ENCODE assay signal across 8 mouse cellular contexts in the genomic region with DNA sequence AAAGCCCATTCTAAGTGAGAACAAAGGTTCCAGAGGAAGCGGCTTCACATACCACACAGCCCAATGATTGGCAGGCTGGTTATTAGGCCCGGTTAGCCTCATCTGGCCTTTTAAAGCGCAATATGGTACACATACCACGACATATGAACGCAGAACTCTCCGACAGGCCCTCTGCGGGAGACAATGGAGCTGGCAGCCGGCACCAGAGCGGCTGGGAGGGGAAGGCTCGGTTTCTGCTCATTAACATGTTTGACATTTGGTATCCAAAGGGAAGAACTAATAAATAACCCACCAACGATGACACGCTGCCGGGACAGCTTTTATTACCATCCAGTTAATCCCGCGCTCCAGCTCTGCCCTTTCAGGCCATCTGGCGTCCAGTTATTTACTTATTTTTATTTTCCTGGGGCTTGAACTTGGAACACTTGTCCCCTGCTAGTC.
DNase-seq lines count a peak whose midpoint lies in the region; ATAC-seq and TF ChIP-seq lines count a peak whose summit lies in the region.

No protein-coding gene starts in this region.

- H3K4me3 ChIP-seq in lung, embryonic 14.5 days (ENCODE audit: low read depth, low read length) = no peak overlapping the region
- H3K4me3 ChIP-seq in forebrain, embryonic 16.5 days (replicated peaks; ENCODE audit: low read length) = no peak overlapping the region
- H3K4me3 ChIP-seq in heart, embryonic 11.5 days (ENCODE audit: low read depth, low read length) = no peak overlapping the region

- H3K36me3 ChIP-seq in lung, embryonic 14.5 days (ENCODE audit: insufficient read depth) = no peaks in the 10 kb centered on the region
- H3K36me3 ChIP-seq in forebrain, embryonic 16.5 days (ENCODE audit: control insufficient read depth, insufficient read depth) = no peaks in the 10 kb centered on the region
- H3K36me3 ChIP-seq in heart, embryonic 11.5 days (ENCODE audit: control insufficient read depth, insufficient read depth, low read length) = no peaks in the 10 kb centered on the region

- no peak for TF ChIP-seq CTCF in lung, embryonic 14.5 days (IDR thresholded peaks at IDR 0.05; ENCODE audit: low read depth)

- no peaks in the 10 kb centered on the region for H3K4me1 ChIP-seq in lung, embryonic 14.5 days (ENCODE audit: insufficient read depth)
- H3K4me1 ChIP-seq in forebrain, embryonic 16.5 days (replicated peaks; ENCODE audit: control insufficient read depth, insufficient read depth, low read length) = peaks cover 6% of the 10 kb centered on the region
- H3K4me1 ChIP-seq in heart, embryonic 11.5 days (ENCODE audit: control insufficient read depth, insufficient read depth, low read length) = no peaks in the 10 kb centered on the region

- no peak overlapping the region for H3K27ac ChIP-seq in lung, embryonic 14.5 days (ENCODE audit: low read depth)
- H3K27ac ChIP-seq in forebrain, embryonic 16.5 days (ENCODE audit: low read length) = peak overlapping the region; percentile 68
- no peak overlapping the region for H3K27ac ChIP-seq in heart, embryonic 11.5 days (ENCODE audit: low read depth, low read length)

- intact Hi-C loops in left cerebral cortex, postnatal 25 days (cut with DNase I) = no loop called here

- no peak overlapping the region for H3K4me2 ChIP-seq in lung, embryonic 14.5 days
- no peak overlapping the region for H3K4me2 ChIP-seq in forebrain, embryonic 16.5 days (ENCODE audit: low read length)
- no peak overlapping the region for H3K4me2 ChIP-seq in heart, embryonic 11.5 days

- peak; percentile 37 for DNase-seq in lung, embryonic 14.5 days
- no peak for DNase-seq in lung, postnatal 36 days
- peak; percentile 41 to 65 for DNase-seq in kidney, postnatal 25 days
- DNase-seq in retina, embryonic 14.5 days (ENCODE audit: low spot score) = peak; percentile 59
- no peak for DNase-seq in urinary bladder, postnatal 25 days (ENCODE audit: low spot score)
- no peak for DNase-seq in left cerebral cortex, postnatal 25 days (ENCODE audit: low spot score in 2 of 2)

- no peaks in the 10 kb centered on the region for H3K27me3 ChIP-seq in lung, embryonic 14.5 days (ENCODE audit: insufficient read depth, low read length)
- no peaks in the 10 kb centered on the region for H3K27me3 ChIP-seq in forebrain, embryonic 16.5 days (replicated peaks; ENCODE audit: control insufficient read depth, insufficient read depth, low read length)
- H3K27me3 ChIP-seq in heart, embryonic 11.5 days (ENCODE audit: control insufficient read depth, insufficient read depth, low read length) = no peaks in the 10 kb centered on the region

- H3K9ac ChIP-seq in lung, embryonic 14.5 days = no peak overlapping the region
- 0 out of 2 replicates have a peak overlapping the region, but pooled peaks have one; percentile 20 for H3K9ac ChIP-seq in forebrain, embryonic 16.5 days (replicated peaks; ENCODE audit: low read depth, low read length)
- H3K9ac ChIP-seq in heart, embryonic 11.5 days (ENCODE audit: low read depth, low read length) = no peak overlapping the region

- 45% methylated on average over 16 of the region's 16 CpGs for WGBS in lung, embryonic 14.5 days
- WGBS in forebrain, embryonic 16.5 days = 9% methylated on average over 16 of the region's 16 CpGs
- WGBS in heart, embryonic 11.5 days (ENCODE audit: insufficient replicate concordance) = 70% methylated on average over 16 of the region's 16 CpGs

- no peaks in the 10 kb centered on the region for H3K9me3 ChIP-seq in lung, embryonic 14.5 days (ENCODE audit: low read depth, low read length)
- H3K9me3 ChIP-seq in forebrain, embryonic 16.5 days (ENCODE audit: control insufficient read depth, low read length) = no peaks in the 10 kb centered on the region
- no peaks in the 10 kb centered on the region for H3K9me3 ChIP-seq in heart, embryonic 11.5 days (replicated peaks; ENCODE audit: control insufficient read depth, low read length)

- no peak; the same call in 1 of the 2 replicates for ATAC-seq in lung, embryonic 14.5 days (ENCODE audit: insufficient read depth)
- peak; percentile 89 for ATAC-seq in forebrain, embryonic 16.5 days
- no peak for ATAC-seq in heart, embryonic 11.5 days (replicated peaks; ENCODE audit: insufficient number of reproducible peaks, low FRiP score, low TSS enrichment)

Comparison
In these comparisons a context has a peak if more than half of its experiments do, and no peak if none do; other contexts are left out.
1. DNase-seq: peak in lung, embryonic 14.5 days (single experiment), kidney, postnatal 25 days (2 of 2) and retina, embryonic 14.5 days (single experiment); none in lung, postnatal 36 days (single experiment), urinary bladder, postnatal 25 days (single experiment) and left cerebral cortex, postnatal 25 days (0 of 2).